Mouse (Mus musculus): ENCODE measurements around the gene Pdzd4. TPM values are rescaled to one million over a fixed set of nuclear protein-coding genes. Genes with fewer than 3 reads are reported as not detected.

The Pdzd4 gene
- total RNA-seq, 2 experiments from 2014 or later: 1.1 to 1.4 TPM

- DNase-seq: no peak
Observed at GRCm38 (mm10) chrX:73785666-73786065, 39.1 kb downstream of the Pdzd4 start.

- DNase-seq: no peak
Observed at GRCm38 (mm10) chrX:73782227-73782626, 42.5 kb downstream of the Pdzd4 start.

GRCm38 (mm10) chrX:73774802-73775483 lies 49.8 kb downstream of the Pdzd4 start:
- peak; percentile 48 for DNase-seq

GRCm38 (mm10) chrX:73774168-73774760 lies 50.5 kb downstream of the Pdzd4 start, which contains the start of gene Srpk3:
TSS of gene Srpk3 (plus strand) at chrX:73774405.
- DNase-seq: peak; percentile 59

GRCm38 (mm10) chrX:73767267-73767666 lies 57.5 kb downstream of the Pdzd4 start:
- DNase-seq: no peak

GRCm38 (mm10) chrX:73765311-73765710 lies 59.5 kb downstream of the Pdzd4 start:
- DNase-seq: peak; percentile 33

GRCm38 (mm10) chrX:73758611-73759290 lies 66.0 kb downstream of the Pdzd4 start:
- no peak for DNase-seq

- no peak for DNase-seq
Observed at GRCm38 (mm10) chrX:73756334-73757140, 68.2 kb downstream of the Pdzd4 start, which contains the start of gene Plxnb3. TSS of gene Plxnb3 (plus strand) at chrX:73757090.

GRCm38 (mm10) chrX:73748977-73749376 lies 75.8 kb downstream of the Pdzd4 start:
- DNase-seq: no peak

GRCm38 (mm10) chrX:73744774-73745481 lies 79.8 kb downstream of the Pdzd4 start:
- DNase-seq: no peak

Other genes starting within 250 kb of the Pdzd4 start
- not detected for gene Dusp9, start 185.6 kb downstream of the Pdzd4 start, total RNA-seq (2021)
- 10 to 100 TPM in 1 of 2 experiments, 1 to 10 TPM in 1; 8.6 to 10.3 TPM for gene Pnck, start 164.9 kb downstream of the Pdzd4 start, total RNA-seq (2021)
- gene Slc6a8, start 151.8 kb downstream of the Pdzd4 start, total RNA-seq (2021): 100 to 1,000 TPM in 1 of 2 experiments, 10 to 100 TPM in 1; 96.2 to 127 TPM
- 10 to 100 TPM; 45.9 to 58.5 TPM for gene Bcap31, start 108.8 kb downstream of the Pdzd4 start, total RNA-seq (2021)
- 10 to 100 TPM; 22.8 to 30.4 TPM for gene Abcd1, start 108.4 kb downstream of the Pdzd4 start, total RNA-seq (2021)
- under 1 TPM; 0.61 to 0.67 TPM for gene Plxnb3, start 67.9 kb downstream of the Pdzd4 start, total RNA-seq (2021)
- 10 to 100 TPM; 39.6 to 60.5 TPM for gene Srpk3, start 50.6 kb downstream of the Pdzd4 start, total RNA-seq (2021)
- gene Idh3g, start 38.1 kb downstream of the Pdzd4 start, total RNA-seq (2021): 100 to 1,000 TPM; 399 to 430 TPM
- 10 to 100 TPM; 72.3 to 80.8 TPM for gene Ssr4, start 37.9 kb downstream of the Pdzd4 start, total RNA-seq (2021)
- gene Avpr2, start 67.1 kb upstream of the Pdzd4 start, total RNA-seq (2021): not detected
- 1 to 10 TPM; 1.2 to 2.3 TPM for gene L1cam, start 71.1 kb upstream of the Pdzd4 start, total RNA-seq (2021)
- gene Arhgap4, start 96.9 kb upstream of the Pdzd4 start, total RNA-seq (2021): 1 to 10 TPM in 1 of 2 experiments, under 1 TPM in 1; 0.41 to 1.6 TPM
- 10 to 100 TPM; 59.1 to 60.5 TPM for gene Naa10, start 97.0 kb upstream of the Pdzd4 start, total RNA-seq (2021)
- gene Renbp, start 105.9 kb upstream of the Pdzd4 start, total RNA-seq (2021): 1 to 10 TPM; 1.7 to 2.5 TPM
- 10 to 100 TPM; 26.0 to 35.7 TPM for gene Hcfc1, start 141.4 kb upstream of the Pdzd4 start, total RNA-seq (2021)
- 10 to 100 TPM; 37.4 to 40.6 TPM for gene Irak1, start 198.9 kb upstream of the Pdzd4 start, total RNA-seq (2021)

Measured in gastrocnemius, postnatal 25 days (tissue).